Mouse (Mus musculus) adrenal gland, postnatal 25 days (tissue): ENCODE data around the gene Acot4. TPM values are rescaled to one million over a fixed set of nuclear protein-coding genes. Genes with fewer than 3 reads are reported as not detected.
"Not testable (repeated sequence)": the region's sequence is repeated elsewhere in the genome, so short reads cannot be mapped to it uniquely, and the experiment has no call there.

Source experiments
- DNase-seq: peaks from one replicate; pipeline ENCODE4 v3.0.0; 2021; ENCODE audit warnings: mixed read lengths
- long read RNA-seq: library from polyadenylated mRNA; stranded (forward); transcript quantifications from one replicate; pipeline ENCODE4 v2.0.0, GENCODE M21; 2021
- total RNA-seq: library from RNA; stranded (reverse); gene quantifications from 2 replicates; pipeline ENCODE4 v1.2.3, GENCODE M21; 2021

Acot4 gene
- 1.5 and 1.7 TPM in 2 replicates for total RNA-seq
- long read RNA-seq, full-length matches to known transcripts = 24 of 27 reads
- long read RNA-seq, partial matches to known transcripts = 0 of 27 reads
- long read RNA-seq, other reads (novel, unspliced or antisense) = 3 of 27 reads

GRCm38 (mm10) chr12:84038241-84038640, at the start of gene Acot4:
Gene Acot4 (plus strand): TSS chr12:84038379.
- DNase-seq = peak; percentile 19

- no peak for DNase-seq
These were observed 49.7 kb upstream of the Acot4 start for GRCm38 (mm10) chr12:83988483-83988882.

DNA sequence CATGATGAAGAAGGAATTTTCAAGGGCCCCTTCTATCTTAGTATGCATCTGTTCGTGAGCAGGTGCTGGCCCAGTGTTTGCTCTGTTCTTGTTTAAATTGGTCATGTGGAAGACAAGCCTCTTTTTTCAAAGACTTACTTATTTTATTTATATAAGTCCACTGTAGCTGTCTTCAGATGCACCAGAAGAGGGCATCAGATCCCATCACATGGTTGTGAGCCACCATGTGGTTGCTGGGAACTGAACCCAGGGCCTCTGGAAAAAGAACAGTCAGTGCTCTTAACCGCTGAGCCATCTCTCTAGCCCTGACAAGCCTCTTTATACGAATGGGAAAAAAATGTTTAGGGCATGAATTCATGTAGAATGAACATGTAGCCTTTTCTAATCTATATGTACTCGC, 48.8 kb upstream of the Acot4 start:
- DNase-seq = no peak

- no peak for DNase-seq
These were observed 41.0 kb upstream of the Acot4 start for GRCm38 (mm10) chr12:83997221-83997620.

DNA sequence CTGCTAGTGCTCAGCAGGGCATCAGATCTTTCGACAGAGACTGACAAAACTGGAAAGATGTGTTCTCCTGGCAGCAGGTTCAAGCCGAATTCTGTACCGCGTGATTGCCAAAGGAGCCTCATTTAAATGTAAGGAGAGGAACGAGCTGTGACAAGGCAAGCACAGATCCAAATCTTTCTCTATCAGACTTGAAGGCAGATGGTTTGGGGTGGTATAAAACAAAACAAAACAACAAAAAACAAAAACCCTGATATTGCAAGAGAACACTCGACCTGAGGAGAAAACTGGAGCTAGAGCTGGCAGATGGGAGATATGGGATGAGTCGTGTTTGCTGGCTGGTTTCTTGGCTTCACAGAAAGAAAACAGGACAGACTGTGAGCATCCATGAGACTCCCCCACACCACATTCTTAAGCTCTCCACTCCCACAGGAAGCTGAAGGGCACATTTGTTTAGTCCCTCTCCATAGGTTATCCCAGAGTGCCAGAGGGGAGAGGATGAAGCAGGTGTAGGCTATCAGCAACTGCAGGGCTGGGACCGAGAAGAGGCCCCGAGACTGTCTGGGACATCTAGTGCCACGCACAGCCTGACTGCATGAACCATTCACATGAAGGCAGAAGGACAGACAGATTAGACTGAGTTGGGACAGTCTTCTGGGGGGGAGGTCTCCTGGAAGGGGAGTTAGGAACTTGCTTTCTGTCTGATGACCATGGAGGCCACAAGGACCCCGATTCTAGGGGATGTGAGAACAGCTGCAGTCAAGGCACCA, 39.7 kb upstream of the Acot4 start:
- DNase-seq = no peak

DNA sequence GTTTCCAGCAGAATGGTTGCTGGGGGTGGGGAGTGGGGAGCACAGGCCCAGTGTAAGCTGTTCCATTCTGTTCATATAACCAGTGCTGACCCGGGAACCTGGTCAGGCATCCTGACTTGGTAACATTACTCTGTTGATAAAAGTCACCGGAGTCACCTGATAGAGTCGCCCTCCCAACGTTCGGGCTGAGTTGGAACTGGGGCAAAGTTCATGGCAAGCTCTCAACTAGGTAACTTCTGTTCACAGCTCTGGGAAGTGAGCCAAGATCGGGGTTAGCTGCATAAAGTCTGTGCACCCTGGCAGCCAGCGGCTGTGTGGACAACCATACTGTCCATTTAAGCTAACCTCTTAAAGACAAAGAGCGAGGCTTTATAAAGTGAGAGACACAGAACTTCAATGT, 38.9 kb upstream of the Acot4 start:
- DNase-seq = peak; percentile 42

DNA sequence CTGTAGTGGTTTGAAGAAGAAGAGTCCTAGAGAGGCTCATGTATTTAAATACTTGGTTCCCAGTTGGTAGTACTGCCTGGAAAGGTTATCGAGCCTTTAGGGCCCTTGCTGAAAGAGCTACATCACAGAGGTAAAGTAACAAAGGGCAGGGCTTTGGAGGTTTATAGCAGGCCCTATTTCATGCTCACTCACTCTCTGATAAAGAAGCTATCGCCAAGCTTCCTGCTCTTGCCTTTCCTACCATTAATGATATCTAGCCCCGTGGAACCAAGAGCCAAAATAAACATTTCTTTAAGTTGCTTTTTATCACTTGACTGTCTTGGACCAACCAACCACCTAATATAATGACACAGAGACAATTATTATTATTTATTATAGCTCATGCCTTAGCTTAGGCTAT, 37.8 kb upstream of the Acot4 start:
- DNase-seq = no peak

DNA sequence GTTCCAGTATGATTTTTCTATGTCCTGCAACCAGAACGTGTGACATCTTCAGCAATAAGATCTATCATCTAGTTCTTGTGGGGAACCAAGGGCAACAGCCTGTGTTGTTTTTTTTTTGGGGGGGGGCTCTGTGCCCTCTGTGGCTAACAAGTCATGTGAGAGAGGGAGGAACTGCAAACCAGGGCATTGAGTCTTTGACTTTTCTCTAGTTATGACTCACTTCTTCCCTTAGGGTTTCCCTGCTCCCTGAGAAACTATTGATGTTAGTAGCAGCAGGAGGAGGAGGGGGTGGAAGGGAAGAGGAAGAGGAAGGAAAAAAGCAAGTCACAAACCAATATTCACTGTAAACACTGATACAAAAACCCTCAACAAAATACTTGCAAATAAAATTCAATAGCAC, 34.3 kb upstream of the Acot4 start:
- DNase-seq = no peak

DNA sequence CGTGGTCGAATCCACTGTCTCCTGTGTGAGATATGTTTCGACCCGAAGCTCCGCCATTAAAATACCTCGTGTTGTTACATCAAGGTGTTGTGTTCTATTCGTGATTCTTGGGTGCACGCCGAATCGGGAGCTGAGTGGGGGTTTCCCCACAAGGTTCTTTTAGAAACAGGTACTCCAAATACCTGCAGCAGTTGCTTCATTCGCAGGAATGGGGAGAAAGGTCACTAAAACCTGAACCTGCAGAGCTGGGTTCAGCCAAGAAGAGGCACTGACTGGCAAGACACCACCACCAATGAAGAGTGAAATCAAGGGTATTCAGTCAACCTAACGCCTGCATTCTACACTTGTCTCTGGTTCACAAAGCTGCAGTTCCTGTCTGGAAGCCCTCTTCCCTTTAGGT, 29.9 kb upstream of the Acot4 start:
- DNase-seq = no peak

DNA sequence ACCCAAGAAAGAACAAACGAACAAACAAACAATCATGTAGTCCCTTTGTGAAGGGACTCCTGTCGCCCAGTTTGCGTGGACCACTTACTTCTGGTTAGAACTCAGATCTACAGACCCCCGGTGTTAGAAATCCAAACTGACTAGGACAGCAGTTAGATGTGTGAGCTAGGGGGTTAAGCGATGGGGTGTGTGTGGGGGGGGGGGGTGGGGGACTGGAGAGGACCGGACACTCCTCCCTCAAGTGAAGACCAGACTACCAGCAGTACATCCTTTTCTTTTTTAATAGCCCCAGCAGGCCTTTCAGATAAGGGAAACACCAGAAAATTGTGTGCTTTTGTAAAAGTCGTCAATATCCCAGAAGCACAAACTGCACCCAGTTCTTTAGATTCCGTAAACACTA, 29.4 kb upstream of the Acot4 start:
- no peak for DNase-seq

DNA sequence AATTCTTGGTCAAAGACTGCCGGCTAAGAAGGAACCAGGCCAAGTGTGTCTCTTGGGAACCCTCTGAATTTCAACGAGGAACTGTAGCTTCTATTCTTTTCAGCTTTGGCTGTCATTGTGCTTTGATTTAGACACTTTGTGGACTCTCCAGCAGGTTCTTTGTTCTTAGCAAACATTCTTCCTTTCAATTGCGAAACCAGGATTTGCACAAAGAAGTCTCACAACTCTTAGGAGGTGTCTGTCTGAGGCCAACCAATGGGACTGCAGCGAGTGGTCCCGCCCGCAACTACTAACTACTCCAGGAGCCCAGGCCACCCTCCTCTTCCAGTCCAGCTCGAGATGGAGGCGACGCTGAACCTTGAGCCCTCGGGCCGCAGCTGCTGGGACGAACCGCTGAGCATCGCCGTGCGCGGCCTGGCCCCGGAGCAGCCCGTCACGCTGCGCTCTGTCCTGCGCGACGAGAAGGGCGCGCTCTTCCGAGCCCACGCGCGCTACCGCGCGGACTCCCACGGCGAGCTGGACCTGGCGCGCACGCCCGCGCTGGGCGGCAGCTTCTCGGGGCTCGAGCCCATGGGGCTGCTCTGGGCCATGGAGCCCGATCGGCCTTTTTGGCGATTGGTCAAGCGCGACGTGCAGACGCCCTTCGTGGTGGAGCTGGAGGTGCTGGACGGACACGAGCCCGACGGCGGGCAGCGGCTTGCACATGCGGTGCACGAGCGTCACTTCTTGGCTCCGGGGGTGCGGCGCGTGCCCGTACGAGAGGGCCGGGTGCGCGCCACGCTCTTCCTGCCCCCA, 28.8 kb upstream of the Acot4 start, which contains the start of gene Acot1:
Acot1 (plus strand) TSS at position 320 of the 795 bp plus-strand sequence.
- peak; percentile 63 for DNase-seq

DNA sequence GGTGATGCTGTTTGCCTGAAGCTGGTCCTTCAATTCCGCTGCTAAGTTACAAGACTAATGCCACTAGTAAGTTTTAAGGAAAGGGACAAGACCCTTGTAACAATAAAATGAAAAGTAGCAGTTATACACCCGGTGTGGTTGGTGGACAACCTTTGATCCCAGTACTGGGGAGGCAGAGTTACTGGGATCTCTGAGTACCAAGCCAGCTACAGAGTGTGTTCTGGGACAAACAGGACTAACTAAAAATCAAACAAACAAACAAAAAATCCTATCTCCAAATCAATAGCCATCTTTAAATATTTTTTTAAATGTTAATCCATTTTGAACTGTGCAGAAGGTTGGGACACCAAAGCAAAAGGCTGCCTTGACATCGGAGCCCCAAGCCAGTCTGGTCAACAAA, 28.0 kb upstream of the Acot4 start:
- no peak for DNase-seq

DNA sequence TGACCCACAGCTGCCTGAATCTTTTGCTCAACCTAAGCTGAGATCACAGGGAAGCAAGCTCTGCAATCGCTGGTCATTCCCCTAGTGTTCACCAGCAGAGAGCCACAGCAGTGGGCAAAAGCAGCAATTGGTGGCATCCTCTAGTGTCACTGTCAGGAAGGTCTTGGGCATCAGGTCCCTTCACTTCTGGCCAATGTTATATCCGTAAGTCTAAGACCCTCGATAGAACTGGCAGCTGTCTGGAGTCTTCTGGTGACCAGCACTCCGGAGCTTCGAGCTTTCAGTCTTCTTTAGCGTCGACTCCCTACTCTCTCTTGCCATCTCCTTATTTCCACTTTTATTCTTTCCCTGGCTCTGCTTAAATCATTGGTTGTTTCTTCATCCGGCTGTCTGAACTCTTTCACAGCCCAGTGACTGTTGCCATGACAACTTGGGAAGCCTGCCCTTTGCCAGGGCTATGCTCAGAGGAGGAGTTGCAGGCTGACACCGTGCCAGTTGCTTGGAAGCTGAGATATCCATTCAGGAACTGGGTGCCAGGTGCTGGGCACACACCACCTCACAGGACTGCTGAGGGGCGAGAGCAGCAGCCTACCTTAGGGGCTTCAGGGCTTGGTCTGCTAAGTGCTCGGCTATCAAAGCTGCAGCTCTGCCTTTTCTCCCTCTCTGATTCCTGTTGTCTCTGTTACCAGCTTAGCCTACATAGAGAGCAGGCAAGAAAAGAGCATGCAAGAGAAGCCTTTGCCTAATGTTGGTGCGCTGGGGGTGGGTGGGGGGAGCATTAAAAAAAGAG, 26.7 kb upstream of the Acot4 start:
- peak; percentile 80 for DNase-seq

DNA sequence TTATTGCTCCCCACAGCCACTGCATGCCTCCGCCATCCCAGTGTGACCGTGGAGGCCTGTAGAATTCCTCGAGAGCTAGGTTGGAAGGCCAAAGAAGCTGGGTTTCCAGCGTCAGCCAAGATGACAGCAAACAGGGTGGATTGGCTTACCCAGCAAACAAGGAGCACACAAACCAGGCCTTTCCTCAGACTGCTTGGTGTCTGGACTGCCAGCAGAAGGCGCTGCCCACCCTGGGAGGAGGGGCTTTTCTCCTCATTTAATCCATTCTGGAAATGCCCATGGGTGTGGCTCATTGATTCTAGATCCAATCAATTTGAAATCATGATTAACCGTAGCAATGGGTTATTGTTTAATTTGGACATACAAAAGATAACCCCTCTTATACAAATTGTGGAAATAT, 25.0 kb upstream of the Acot4 start:
- DNase-seq = no peak

- no peak for DNase-seq
These were observed 24.5 kb upstream of the Acot4 start for GRCm38 (mm10) chr12:84013701-84014100.

DNA sequence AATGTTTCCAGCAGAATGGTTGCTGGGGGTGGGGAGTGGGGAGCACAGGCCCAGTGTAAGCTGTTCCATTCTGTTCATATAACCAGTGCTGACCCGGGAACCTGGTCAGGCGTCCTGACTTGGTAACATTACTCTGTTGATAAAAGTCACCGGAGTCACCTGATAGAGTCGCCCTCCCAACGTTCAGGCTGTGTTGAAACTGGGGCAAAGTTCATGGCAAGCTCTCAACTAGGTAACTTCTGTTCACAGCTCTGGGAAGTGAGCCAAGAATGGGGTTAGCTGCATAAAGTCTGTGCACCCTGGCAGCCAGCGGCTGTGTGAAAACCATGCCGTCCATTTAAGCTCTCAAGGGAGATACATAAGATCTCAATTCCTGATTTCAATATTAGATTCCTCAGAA, 17.7 kb upstream of the Acot4 start:
- peak; percentile 38 for DNase-seq

DNA sequence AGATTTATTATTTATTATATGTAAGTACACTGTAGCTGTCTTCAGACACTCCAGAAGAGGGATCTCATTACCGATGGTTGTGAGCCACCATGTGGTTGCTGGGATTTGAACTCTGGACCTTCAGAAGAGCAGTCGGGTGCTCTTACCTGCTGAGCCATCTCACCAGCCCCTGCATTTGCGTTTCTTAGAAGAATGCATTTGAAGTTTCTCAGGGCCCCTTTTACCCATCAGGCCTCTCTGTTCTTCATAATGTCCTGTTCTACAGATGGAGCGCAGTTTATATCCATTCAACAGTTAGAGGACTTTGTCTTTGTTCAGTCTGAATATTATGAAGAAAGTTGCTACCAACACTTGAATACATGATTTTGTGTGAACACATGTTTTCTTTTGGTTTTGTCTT, 15.9 kb upstream of the Acot4 start:
- not testable (repeated sequence) for DNase-seq

- DNase-seq = no peak
These were observed 15.0 kb upstream of the Acot4 start for GRCm38 (mm10) chr12:84023052-84023745.

GRCm38 (mm10) chr12:84025888-84026287, 12.3 kb upstream of the Acot4 start:
- DNase-seq = no peak

- not testable (repeated sequence) for DNase-seq
These were observed 9.9 kb upstream of the Acot4 start for GRCm38 (mm10) chr12:84028328-84028727.

DNA sequence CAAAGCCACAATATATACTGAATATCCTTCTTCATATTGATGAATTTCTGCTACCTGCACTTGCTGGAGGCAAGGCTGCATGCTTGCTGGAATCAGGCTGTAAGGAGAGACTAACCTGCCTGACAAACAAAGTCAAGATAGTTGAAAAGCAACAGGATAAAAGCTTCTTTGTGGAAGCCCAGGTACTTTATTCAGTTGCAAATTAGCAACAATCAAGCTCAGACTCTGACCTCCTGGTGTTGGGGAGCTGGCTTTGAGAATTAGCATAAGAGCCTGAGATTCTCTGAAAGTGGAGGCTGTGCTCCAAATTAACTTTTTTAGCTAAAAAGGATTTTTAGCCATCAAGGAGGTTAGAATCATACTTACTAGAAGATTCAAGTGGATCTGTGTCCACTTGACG, 9.1 kb upstream of the Acot4 start:
- DNase-seq = not testable (repeated sequence)
